Mouse (Mus musculus): ENCODE measurements around the gene Fxyd5.

Gene Fxyd5

GRCm38 (mm10) chr7:30996491-30996890 is 45.8 kb downstream of the Fxyd5 start:
- in situ Hi-C loops (cut with MboI; ENCODE audit: low sequenced_read_pairs), result no loop called here

GRCm38 (mm10) chr7:30993986-30994385 is 48.3 kb downstream of the Fxyd5 start:
- in situ Hi-C loops (cut with MboI; ENCODE audit: low sequenced_read_pairs), result no loop called here

- in situ Hi-C loops (cut with MboI; ENCODE audit: low sequenced_read_pairs), result no loop called here
Observed at GRCm38 (mm10) chr7:30992148-30992547, 50.1 kb downstream of the Fxyd5 start.

GRCm38 (mm10) chr7:30988519-30989162 is 53.6 kb downstream of the Fxyd5 start:
- in situ Hi-C loops (cut with MboI; ENCODE audit: low sequenced_read_pairs), result no loop called here

- in situ Hi-C loops (cut with MboI; ENCODE audit: low sequenced_read_pairs), result no loop called here
Observed at GRCm38 (mm10) chr7:30985357-30985756, 56.9 kb downstream of the Fxyd5 start.
